Mouse (Mus musculus): Measurements from ENCODE around the gene Agbl1. TPM values are rescaled to one million over a fixed set of nuclear protein-coding genes. Genes with fewer than 3 reads are reported as not detected.

The Agbl1 gene
- polyA plus RNA-seq, 1 experiment from 2014 or later: 0.09 TPM

GRCm38 (mm10) chr7:76416084-76416597 is 186.5 kb downstream of the Agbl1 start:
- no peak for ATAC-seq (ENCODE audit: insufficient number of reproducible peaks, insufficient read depth, low FRiP score, low read depth)
- H3K4me3 ChIP-seq (ENCODE audit: control insufficient read depth in 1 of 2, insufficient read depth in 1 of 2, low read depth in 1 of 2, low read length in 2 of 2): no peak overlapping the region
- WGBS: 63% methylated on average over 3 of the region's 3 CpGs
- no peaks in the 10 kb centered on the region for H3K27me3 ChIP-seq (ENCODE audit: control insufficient read depth, insufficient read depth, low read length)
- no peaks in the 10 kb centered on the region for H3K9me3 ChIP-seq (ENCODE audit: control insufficient read depth, low read length)
- no peak overlapping the region for H3K4me2 ChIP-seq (ENCODE audit: low read length)
- H3K4me1 ChIP-seq (ENCODE audit: control insufficient read depth in 2 of 2, insufficient read depth in 2 of 2, low read length in 2 of 2): peaks cover 0 to 4% of the 10 kb centered on the region in 2 experiments; a peak in 2 of 4 replicates
- H3K27ac ChIP-seq (replicated peaks in 1 of 2; ENCODE audit: control insufficient read depth in 1 of 2, insufficient read depth in 1 of 2, low read depth in 2 of 2, low read length in 2 of 2): no peak overlapping the region
- H3K9ac ChIP-seq (ENCODE audit: low read length): no peak overlapping the region
- H3K36me3 ChIP-seq (ENCODE audit: control insufficient read depth, insufficient read depth, low read length): no peaks in the 10 kb centered on the region

- no peak overlapping the region for H3K4me2 ChIP-seq (ENCODE audit: low read length)
- ATAC-seq (ENCODE audit: insufficient number of reproducible peaks, insufficient read depth, low FRiP score, low read depth): no peak
- H3K9ac ChIP-seq (ENCODE audit: low read length): no peak overlapping the region
- H3K36me3 ChIP-seq (ENCODE audit: control insufficient read depth, insufficient read depth, low read length): no peaks in the 10 kb centered on the region
- H3K9me3 ChIP-seq (ENCODE audit: control insufficient read depth, low read length): no peaks in the 10 kb centered on the region
- no peak overlapping the region for H3K4me3 ChIP-seq (ENCODE audit: control insufficient read depth in 1 of 2, insufficient read depth in 1 of 2, low read depth in 1 of 2, low read length in 2 of 2)
- H3K27ac ChIP-seq (replicated peaks in 1 of 2; ENCODE audit: control insufficient read depth in 1 of 2, insufficient read depth in 1 of 2, low read depth in 2 of 2, low read length in 2 of 2): no peak overlapping the region
- H3K27me3 ChIP-seq (ENCODE audit: control insufficient read depth, insufficient read depth, low read length): no peaks in the 10 kb centered on the region
- H3K4me1 ChIP-seq (ENCODE audit: control insufficient read depth in 2 of 2, insufficient read depth in 2 of 2, low read length in 2 of 2): no peaks in the 10 kb centered on the region
Measured at GRCm38 (mm10) chr7:76438581-76438980, 208.9 kb downstream of the Agbl1 start.

- 68% methylated on average over 4 of the region's 4 CpGs for WGBS
- no peak for ATAC-seq (ENCODE audit: insufficient number of reproducible peaks, insufficient read depth, low FRiP score, low read depth)
Measured at GRCm38 (mm10) chr7:76438988-76439387, 209.3 kb downstream of the Agbl1 start.

GRCm38 (mm10) chr7:76462361-76463001 is 232.8 kb downstream of the Agbl1 start:
- H3K4me1 ChIP-seq (ENCODE audit: control insufficient read depth in 2 of 2, insufficient read depth in 2 of 2, low read length in 2 of 2): no peaks in the 10 kb centered on the region; a peak in 1 of 4 replicates
- no peaks in the 10 kb centered on the region for H3K27me3 ChIP-seq (ENCODE audit: control insufficient read depth, insufficient read depth, low read length)
- no peak overlapping the region for H3K4me3 ChIP-seq (ENCODE audit: control insufficient read depth in 1 of 2, insufficient read depth in 1 of 2, low read depth in 1 of 2, low read length in 2 of 2)
- H3K4me2 ChIP-seq (ENCODE audit: low read length): no peak overlapping the region
- 45% methylated on average over 5 of the region's 5 CpGs for WGBS
- no peaks in the 10 kb centered on the region for H3K9me3 ChIP-seq (ENCODE audit: control insufficient read depth, low read length)
- no peaks in the 10 kb centered on the region for H3K36me3 ChIP-seq (ENCODE audit: control insufficient read depth, insufficient read depth, low read length)
- no peak overlapping the region for H3K27ac ChIP-seq (replicated peaks in 1 of 2; ENCODE audit: control insufficient read depth in 1 of 2, insufficient read depth in 1 of 2, low read depth in 2 of 2, low read length in 2 of 2)
- no peak for ATAC-seq (ENCODE audit: insufficient number of reproducible peaks, insufficient read depth, low FRiP score, low read depth)
- no peak overlapping the region for H3K9ac ChIP-seq (ENCODE audit: low read length)

More at GRCm38 (mm10) chr7:76438988-76439387, 209.3 kb downstream of the Agbl1 start:
- H3K9me3 ChIP-seq (ENCODE audit: control insufficient read depth, low read length): no peaks in the 10 kb centered on the region
- H3K4me2 ChIP-seq (ENCODE audit: low read length): no peak overlapping the region
- no peak overlapping the region for H3K9ac ChIP-seq (ENCODE audit: low read length)
- H3K27ac ChIP-seq (replicated peaks in 1 of 2; ENCODE audit: control insufficient read depth in 1 of 2, insufficient read depth in 1 of 2, low read depth in 2 of 2, low read length in 2 of 2): no peak overlapping the region
- no peaks in the 10 kb centered on the region for H3K4me1 ChIP-seq (ENCODE audit: control insufficient read depth in 2 of 2, insufficient read depth in 2 of 2, low read length in 2 of 2)
- H3K27me3 ChIP-seq (ENCODE audit: control insufficient read depth, insufficient read depth, low read length): no peaks in the 10 kb centered on the region
- H3K36me3 ChIP-seq (ENCODE audit: control insufficient read depth, insufficient read depth, low read length): no peaks in the 10 kb centered on the region
- no peak overlapping the region for H3K4me3 ChIP-seq (ENCODE audit: control insufficient read depth in 1 of 2, insufficient read depth in 1 of 2, low read depth in 1 of 2, low read length in 2 of 2)

GRCm38 (mm10) chr7:76466427-76466826 is 236.7 kb downstream of the Agbl1 start:
- no peak for ATAC-seq (ENCODE audit: insufficient number of reproducible peaks, insufficient read depth, low FRiP score, low read depth)
- 56% methylated on average over 2 of the region's 2 CpGs for WGBS
- Histone ChIP-seq H3K27ac (replicated peaks in 1 of 2; ENCODE audit: control insufficient read depth in 1 of 2, insufficient read depth in 1 of 2, low read depth in 2 of 2, low read length in 2 of 2) (no peak overlapping the region), H3K9ac (ENCODE audit: low read length) (no peak overlapping the region), H3K9me3 (ENCODE audit: control insufficient read depth, low read length) (no peaks in the 10 kb centered on the region), H3K27me3 (ENCODE audit: control insufficient read depth, insufficient read depth, low read length) (no peaks in the 10 kb centered on the region), H3K36me3 (ENCODE audit: control insufficient read depth, insufficient read depth, low read length) (no peaks in the 10 kb centered on the region), H3K4me2 (ENCODE audit: low read length) (no peak overlapping the region), H3K4me3 (ENCODE audit: control insufficient read depth in 1 of 2, insufficient read depth in 1 of 2, low read depth in 1 of 2, low read length in 2 of 2) (no peak overlapping the region), H3K4me1 (ENCODE audit: control insufficient read depth in 2 of 2, insufficient read depth in 2 of 2, low read length in 2 of 2) (no peaks in the 10 kb centered on the region; a peak in 1 of 4 replicates)

- Histone ChIP-seq H3K4me2 (ENCODE audit: low read length) (no peak overlapping the region), H3K27ac (replicated peaks in 1 of 2; ENCODE audit: control insufficient read depth in 1 of 2, insufficient read depth in 1 of 2, low read depth in 2 of 2, low read length in 2 of 2) (no peak overlapping the region), H3K4me1 (ENCODE audit: control insufficient read depth in 2 of 2, insufficient read depth in 2 of 2, low read length in 2 of 2) (no peaks in the 10 kb centered on the region), H3K27me3 (ENCODE audit: control insufficient read depth, insufficient read depth, low read length) (no peaks in the 10 kb centered on the region), H3K9me3 (ENCODE audit: control insufficient read depth, low read length) (no peaks in the 10 kb centered on the region), H3K36me3 (ENCODE audit: control insufficient read depth, insufficient read depth, low read length) (no peaks in the 10 kb centered on the region), H3K9ac (ENCODE audit: low read length) (no peak overlapping the region), H3K4me3 (ENCODE audit: control insufficient read depth in 1 of 2, insufficient read depth in 1 of 2, low read depth in 1 of 2, low read length in 2 of 2) (no peak overlapping the region)
- WGBS: 54% methylated on average over 6 of the region's 6 CpGs
- no peak for ATAC-seq (ENCODE audit: insufficient number of reproducible peaks, insufficient read depth, low FRiP score, low read depth)
Measured at GRCm38 (mm10) chr7:76474233-76474632, 244.5 kb downstream of the Agbl1 start.

GRCm38 (mm10) chr7:76485546-76485945 is 255.9 kb downstream of the Agbl1 start:
- no peaks in the 10 kb centered on the region for H3K27me3 ChIP-seq (ENCODE audit: control insufficient read depth, insufficient read depth, low read length)
- no peak overlapping the region for H3K4me3 ChIP-seq (ENCODE audit: control insufficient read depth in 1 of 2, insufficient read depth in 1 of 2, low read depth in 1 of 2, low read length in 2 of 2)
- no peaks in the 10 kb centered on the region for H3K4me1 ChIP-seq (ENCODE audit: control insufficient read depth in 2 of 2, insufficient read depth in 2 of 2, low read length in 2 of 2)
- no peaks in the 10 kb centered on the region for H3K9me3 ChIP-seq (ENCODE audit: control insufficient read depth, low read length)
- 65% methylated on average over 2 of the region's 2 CpGs for WGBS
- H3K36me3 ChIP-seq (ENCODE audit: control insufficient read depth, insufficient read depth, low read length): no peaks in the 10 kb centered on the region
- H3K27ac ChIP-seq (replicated peaks in 1 of 2; ENCODE audit: control insufficient read depth in 1 of 2, insufficient read depth in 1 of 2, low read depth in 2 of 2, low read length in 2 of 2): no peak overlapping the region
- H3K9ac ChIP-seq (ENCODE audit: low read length): no peak overlapping the region
- H3K4me2 ChIP-seq (ENCODE audit: low read length): no peak overlapping the region
- no peak for ATAC-seq (ENCODE audit: insufficient number of reproducible peaks, insufficient read depth, low FRiP score, low read depth)

GRCm38 (mm10) chr7:76487519-76487918 is 257.8 kb downstream of the Agbl1 start:
- H3K9ac ChIP-seq (ENCODE audit: low read length): no peak overlapping the region
- no peaks in the 10 kb centered on the region for H3K36me3 ChIP-seq (ENCODE audit: control insufficient read depth, insufficient read depth, low read length)
- H3K27ac ChIP-seq (replicated peaks in 1 of 2; ENCODE audit: control insufficient read depth in 1 of 2, insufficient read depth in 1 of 2, low read depth in 2 of 2, low read length in 2 of 2): no peak overlapping the region
- no peak overlapping the region for H3K4me3 ChIP-seq (ENCODE audit: control insufficient read depth in 1 of 2, insufficient read depth in 1 of 2, low read depth in 1 of 2, low read length in 2 of 2)
- H3K4me2 ChIP-seq (ENCODE audit: low read length): no peak overlapping the region
- 72% methylated on average over 5 of the region's 5 CpGs for WGBS
- H3K27me3 ChIP-seq (ENCODE audit: control insufficient read depth, insufficient read depth, low read length): no peaks in the 10 kb centered on the region
- H3K9me3 ChIP-seq (ENCODE audit: control insufficient read depth, low read length): no peaks in the 10 kb centered on the region
- ATAC-seq (ENCODE audit: insufficient number of reproducible peaks, insufficient read depth, low FRiP score, low read depth): no peak
- H3K4me1 ChIP-seq (ENCODE audit: control insufficient read depth in 2 of 2, insufficient read depth in 2 of 2, low read length in 2 of 2): no peaks in the 10 kb centered on the region

Measured in heart, embryonic 14.5 days (tissue).